Mouse (Mus musculus) forebrain, embryonic 15.5 days (tissue): ENCODE results near the gene Nwd1. TPM values are rescaled to one million over a fixed set of nuclear protein-coding genes. Genes with fewer than 3 reads are reported as not detected.

Source experiments
- ATAC-seq: fragments of 200-750 bp; cut with Nextera tagmentation; replicated peaks from 2 replicates; pipeline ENCODE4 v1.8.0; 2017; ENCODE audit warnings: mild to moderate bottlenecking, moderate TSS enrichment, moderate library complexity
- H3K27ac ChIP-seq: fragments of 300-500 bp; sonication (generic); replicated peaks from 2 replicates; pipeline ENCODE4 v1.5.1; 2015; ENCODE audit warnings: mild to moderate bottlenecking, inconsistent platforms
- H3K27me3 ChIP-seq: fragments of 300-500 bp; sonication (generic); 2 replicates; pipeline ENCODE4 v1.6.1; 2015; ENCODE audit warnings: inconsistent platforms
- H3K36me3 ChIP-seq: fragments of 300-500 bp; sonication (generic); 2 replicates; pipeline ENCODE4 v1.6.1; 2015; ENCODE audit warnings: mild to moderate bottlenecking, inconsistent platforms
- H3K4me1 ChIP-seq: fragments of 300-500 bp; sonication (generic); 2 replicates; pipeline ENCODE4 v1.6.1; 2015; ENCODE audit warnings: inconsistent platforms
- H3K4me2 ChIP-seq: fragments of 300-500 bp; sonication (generic); replicated peaks from 2 replicates; pipeline ENCODE4 v1.6.1; 2015; ENCODE audit warnings: mild to moderate bottlenecking, inconsistent platforms
- H3K4me3 ChIP-seq: fragments of 300-500 bp; sonication (generic); 2 replicates; pipeline ENCODE4 v1.5.1; 2015; ENCODE audit warnings: mild to moderate bottlenecking, inconsistent platforms
- H3K9ac ChIP-seq: fragments of 300-500 bp; sonication (generic); replicated peaks from 2 replicates; pipeline ENCODE4 v1.6.1; 2015; ENCODE audit warnings: mild to moderate bottlenecking, inconsistent platforms
- H3K9me3 ChIP-seq: fragments of 300-500 bp; sonication (generic); 2 replicates; pipeline ENCODE4 v1.6.1; 2016; ENCODE audit warnings: inconsistent platforms
- WGBS: fragments of 180-500 bp; shearing (Covaris S2); methylation state at CpG from one replicate; pipeline ENCODE4 v1.1.7; 2015; ENCODE audit warnings: mixed read lengths; 5-methylcytosine and 5-hydroxymethylcytosine counted together
- polyA plus RNA-seq: library from polyadenylated mRNA; unstranded; fragments of >200 nt; fragmentation: Nextera tagmentation; extraction: Ambion mirVana; gene quantifications from 2 replicates; pipeline ENCODE4 v1.2.1, GENCODE M21; 2015

Nwd1 gene
- 1.6 and 2.1 TPM in 2 replicates for polyA plus RNA-seq

DNA sequence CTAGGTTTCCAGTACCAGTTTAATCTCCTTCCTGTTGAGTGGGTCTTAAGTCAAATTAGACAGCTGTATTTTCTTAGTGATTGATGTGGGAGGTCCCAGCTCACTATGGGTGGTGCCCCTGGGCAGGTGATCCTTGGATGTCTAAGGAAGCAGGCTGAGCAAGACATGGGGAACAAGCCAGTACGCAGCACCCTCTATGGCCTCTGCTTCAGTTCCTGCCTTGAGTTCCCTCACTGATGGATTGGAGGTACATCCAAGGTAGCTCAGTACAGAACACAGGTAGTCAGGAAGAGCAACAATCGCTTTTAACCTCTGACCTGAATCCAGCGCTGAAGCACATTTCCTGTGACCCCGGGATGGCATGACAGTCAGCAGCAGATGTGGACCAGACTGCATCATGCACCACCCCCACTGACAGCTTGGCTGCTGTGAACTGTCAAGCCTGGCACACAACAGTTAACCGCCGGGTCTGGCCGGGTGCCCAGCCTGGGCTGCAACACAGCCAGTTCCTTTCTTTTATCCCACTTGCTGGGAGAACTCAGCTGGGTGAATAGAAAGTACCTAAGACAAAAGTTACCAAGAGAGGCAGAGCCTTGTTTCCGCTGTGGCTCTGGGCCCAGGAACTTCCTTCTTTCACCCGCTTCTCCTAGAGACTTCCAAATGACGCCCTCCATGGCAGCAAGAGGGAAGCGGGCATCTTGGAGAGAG, at the start of gene Nwd1:
Gene Nwd1, plus strand, starts transcription at position 652 of the 708 bp plus-strand sequence.
- peak within 1 kb of the TSS; percentile 18 for H3K4me2 ChIP-seq
- H3K4me3 ChIP-seq: 0 out of 2 replicates have a peak within 1 kb of the TSS, but pooled peaks have one; percentile 0
- ATAC-seq: peak; percentile 94
- H3K4me1 ChIP-seq: peaks cover 17% of the 10 kb centered on the region
- WGBS: 20% methylated on average over 11 of the region's 11 CpGs
- H3K9me3 ChIP-seq: no peaks in the 10 kb centered on the region
- no peaks in the 10 kb centered on the region for H3K36me3 ChIP-seq
- no peaks in the 10 kb centered on the region for H3K27me3 ChIP-seq
- H3K27ac ChIP-seq: peak within 1 kb of the TSS; percentile 87
- H3K9ac ChIP-seq: no peak within 1 kb of the TSS

DNA sequence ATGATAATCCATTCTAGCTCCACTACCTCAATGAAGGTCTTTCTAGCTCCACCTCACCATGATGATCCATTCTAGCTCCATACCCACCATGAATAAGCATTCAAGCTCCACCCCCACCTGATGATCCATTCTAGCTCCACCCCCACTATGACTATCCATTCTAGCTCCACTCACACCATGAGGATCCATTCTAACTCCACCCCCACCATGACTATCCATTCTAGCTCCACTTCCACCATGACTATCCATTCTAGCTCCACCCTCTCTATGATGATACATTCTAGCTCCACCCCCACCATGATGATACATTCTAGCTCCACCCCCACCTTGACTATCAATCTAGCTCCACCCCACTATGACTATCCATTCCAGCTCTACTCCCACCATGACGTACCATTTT, 3.6 kb upstream of the Nwd1 start:
- Histone ChIP-seq H3K27me3 (no peaks in the 10 kb centered on the region), H3K36me3 (no peaks in the 10 kb centered on the region), H3K9ac (no peak overlapping the region), H3K27ac (no peak overlapping the region), H3K4me3 (no peak overlapping the region), H3K9me3 (no peaks in the 10 kb centered on the region), H3K4me1 (peaks cover 17% of the 10 kb centered on the region), H3K4me2 (no peak overlapping the region)
- WGBS: 93% methylated on average over 1 of the region's 1 CpGs
- no peak for ATAC-seq

DNA sequence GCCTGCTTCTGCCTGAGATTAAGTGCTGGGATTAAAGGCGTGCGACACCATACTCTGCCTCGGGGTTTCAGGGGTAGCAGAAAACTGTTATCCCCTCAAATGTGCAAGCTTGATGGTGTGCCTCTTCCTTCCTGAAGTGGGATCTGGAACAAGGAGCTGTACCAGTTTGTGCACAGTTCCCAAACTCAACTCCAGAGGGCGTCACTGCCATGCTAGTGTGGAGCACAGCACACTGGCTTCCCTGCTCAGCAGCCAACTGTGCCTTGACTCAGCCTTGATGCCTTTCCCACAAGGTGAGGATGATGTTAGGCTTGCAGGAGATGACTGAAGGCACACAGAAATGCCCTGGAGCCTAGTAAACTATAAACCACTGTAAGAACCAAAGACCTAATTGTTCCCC, 1.9 kb upstream of the Nwd1 start:
- no peaks in the 10 kb centered on the region for H3K9me3 ChIP-seq
- H3K27me3 ChIP-seq: no peaks in the 10 kb centered on the region
- H3K27ac ChIP-seq: no peak overlapping the region
- H3K4me1 ChIP-seq: peaks cover 17% of the 10 kb centered on the region
- 67% methylated on average over 4 of the region's 4 CpGs for WGBS
- no peaks in the 10 kb centered on the region for H3K36me3 ChIP-seq
- H3K9ac ChIP-seq: no peak overlapping the region
- H3K4me2 ChIP-seq: no peak overlapping the region
- no peak overlapping the region for H3K4me3 ChIP-seq
- ATAC-seq: no peak

DNA sequence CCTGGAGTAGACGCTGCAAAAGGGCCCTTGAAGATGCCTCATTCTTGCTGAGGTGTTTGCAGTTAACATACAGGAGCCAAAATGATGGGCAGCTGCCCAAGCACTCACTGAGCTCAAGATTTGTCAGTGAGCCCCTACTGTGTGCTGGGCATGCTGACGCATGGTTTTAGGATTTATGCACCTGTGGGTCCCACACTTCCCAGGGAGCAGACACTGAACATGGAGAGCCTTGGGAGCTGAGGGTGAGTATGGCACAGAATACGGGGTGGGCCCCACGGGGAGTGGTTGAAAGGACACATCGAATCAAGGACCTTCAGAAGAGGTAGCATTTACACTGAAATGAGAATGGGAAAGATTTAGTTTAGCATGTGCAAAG, 245 bp downstream of the Nwd1 start:
- Histone ChIP-seq H3K36me3 (no peaks in the 10 kb centered on the region), H3K9me3 (no peaks in the 10 kb centered on the region), H3K27ac (peak overlapping the region; percentile 87), H3K9ac (no peak overlapping the region), H3K4me2 (peak overlapping the region; percentile 18), H3K4me3 (0 out of 2 replicates have a peak overlapping the region, but pooled peaks have one; percentile 0), H3K4me1 (peaks cover 17% of the 10 kb centered on the region), H3K27me3 (no peaks in the 10 kb centered on the region)
- 40% methylated on average over 5 of the region's 5 CpGs for WGBS
- ATAC-seq: peak; percentile 58

DNA sequence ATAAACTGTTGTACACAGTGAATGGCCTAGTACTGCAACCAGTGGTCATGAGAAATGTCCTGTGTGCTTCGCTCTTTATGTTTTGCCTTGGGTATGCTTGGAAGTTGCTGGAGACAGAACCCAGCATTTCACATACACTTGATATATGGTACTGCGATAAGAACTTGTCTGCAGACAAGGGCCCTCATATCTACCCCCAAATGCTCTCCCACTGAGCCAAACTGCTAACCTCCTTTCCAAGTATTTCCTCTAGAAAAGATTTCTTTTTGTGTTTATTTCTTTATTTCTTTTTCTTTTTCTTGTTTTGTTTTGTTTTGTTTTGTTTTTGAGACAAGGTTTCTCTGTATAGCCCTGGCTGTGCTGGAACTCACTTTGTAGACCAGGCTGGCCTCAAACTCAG, 4.2 kb downstream of the Nwd1 start:
- Histone ChIP-seq H3K4me3 (no peak overlapping the region), H3K4me1 (peaks cover 29% of the 10 kb centered on the region), H3K27me3 (no peaks in the 10 kb centered on the region), H3K27ac (no peak overlapping the region), H3K36me3 (no peaks in the 10 kb centered on the region), H3K4me2 (no peak overlapping the region), H3K9me3 (no peaks in the 10 kb centered on the region), H3K9ac (no peak overlapping the region)
- 97% methylated on average over 2 of the region's 2 CpGs for WGBS
- no peak for ATAC-seq

DNA sequence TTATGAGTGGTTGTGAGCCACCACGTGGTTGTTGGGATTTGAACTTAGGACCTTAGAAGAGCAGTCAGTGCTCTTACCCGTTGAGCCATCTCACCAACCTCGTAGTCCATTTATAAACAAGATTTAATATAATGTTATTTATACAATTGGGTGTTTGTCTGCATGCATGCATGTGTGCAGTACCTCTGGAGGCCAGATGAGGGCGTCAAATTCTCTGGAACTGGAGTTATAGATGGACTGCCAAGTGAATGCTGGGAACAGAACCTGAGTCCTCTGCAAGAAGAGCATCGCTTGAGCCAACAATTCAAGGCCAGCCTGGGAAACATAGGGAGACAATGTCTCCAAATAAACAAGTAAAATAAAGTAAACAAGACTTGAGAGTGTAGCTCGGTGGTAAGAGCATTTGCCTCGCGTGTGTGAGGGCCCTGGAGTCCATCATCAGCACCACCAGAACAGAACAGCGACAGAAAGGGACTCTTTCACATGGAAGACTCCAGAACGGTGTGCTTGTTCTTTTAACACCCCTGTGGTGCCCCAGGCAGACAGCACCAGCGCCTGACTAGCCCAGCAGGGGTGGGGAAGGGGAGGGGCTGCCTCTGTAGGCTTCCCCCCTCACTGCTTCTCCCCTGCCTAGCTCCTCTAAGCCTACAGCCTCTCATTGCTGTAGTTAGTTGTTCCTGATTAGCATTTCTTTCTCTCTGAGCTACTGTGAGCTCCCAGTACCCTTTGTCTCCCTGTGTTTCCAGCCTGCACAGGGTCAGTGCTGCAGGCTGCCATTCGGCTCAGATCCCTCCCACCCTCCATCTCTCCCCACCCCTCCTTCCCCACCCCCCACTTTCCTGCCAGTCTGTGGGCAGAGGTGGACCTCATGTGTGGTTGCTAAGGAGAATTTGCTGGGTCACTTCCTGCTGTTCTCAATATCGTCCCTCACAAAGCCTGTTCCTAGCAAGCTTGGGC, 8.3 kb downstream of the Nwd1 start:
- peak; percentile 97 for ATAC-seq
- WGBS: 21% methylated on average over 13 of the region's 13 CpGs
- no peak overlapping the region; the same call in 1 of the 2 replicates for H3K9ac ChIP-seq
- H3K36me3 ChIP-seq: no peaks in the 10 kb centered on the region
- H3K4me1 ChIP-seq: peaks cover 13% of the 10 kb centered on the region
- no peak overlapping the region for H3K4me2 ChIP-seq
- H3K4me3 ChIP-seq: no peak overlapping the region
- peak overlapping the region; percentile 81 for H3K27ac ChIP-seq
- no peaks in the 10 kb centered on the region for H3K27me3 ChIP-seq
- no peaks in the 10 kb centered on the region for H3K9me3 ChIP-seq

DNA sequence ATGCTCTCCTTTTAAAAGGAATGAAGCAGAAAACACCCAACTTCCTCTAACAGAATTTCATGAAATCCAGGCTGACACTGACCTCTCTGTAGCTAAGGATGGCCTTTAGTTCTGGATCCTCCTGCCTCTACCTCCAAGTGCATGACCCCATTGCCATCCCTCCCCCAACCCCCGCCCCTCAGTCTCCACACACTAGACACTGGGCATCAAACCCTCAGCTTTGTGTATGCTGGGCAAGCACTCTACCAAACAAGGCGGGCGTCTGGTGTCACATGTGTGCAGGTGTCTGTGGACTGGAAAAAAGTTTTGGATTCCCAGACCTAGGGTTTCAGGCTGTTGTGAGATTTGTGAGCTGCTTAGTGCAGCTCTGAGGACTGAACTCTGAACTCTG, 9.0 kb downstream of the Nwd1 start:
- Histone ChIP-seq H3K9me3 (no peaks in the 10 kb centered on the region), H3K4me1 (peaks cover 13% of the 10 kb centered on the region), H3K4me2 (no peak overlapping the region), H3K27ac (peak overlapping the region; percentile 81), H3K9ac (no peak overlapping the region), H3K36me3 (no peaks in the 10 kb centered on the region), H3K4me3 (no peak overlapping the region), H3K27me3 (no peaks in the 10 kb centered on the region)
- peak; percentile 73 for ATAC-seq
- 35% methylated on average over 3 of the region's 3 CpGs for WGBS

DNA sequence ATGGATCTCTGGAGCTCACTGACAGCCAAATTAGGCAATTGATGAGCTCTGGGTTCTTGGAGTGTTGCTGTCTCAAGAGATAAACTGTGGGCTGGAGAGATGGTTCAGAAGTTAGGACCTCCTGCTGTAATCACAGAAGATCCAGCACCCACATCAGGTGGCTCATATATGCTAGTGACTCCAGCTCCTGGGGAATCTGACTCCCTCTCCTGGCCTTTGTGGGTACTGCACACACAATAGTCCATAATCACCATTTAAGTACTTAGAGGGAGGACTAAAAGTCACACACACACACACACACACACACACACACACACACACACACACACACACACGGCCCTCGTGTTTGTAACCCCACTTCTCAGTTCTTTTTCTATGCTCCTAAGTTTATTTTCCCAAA, 13.5 kb downstream of the Nwd1 start:
- H3K27me3 ChIP-seq: no peaks in the 10 kb centered on the region
- H3K4me3 ChIP-seq: no peak overlapping the region
- no peak for ATAC-seq
- no peaks in the 10 kb centered on the region for H3K9me3 ChIP-seq
- 100% methylated on average over 2 of the region's 2 CpGs for whole genome bisulfite sequencing
- no peak overlapping the region for H3K9ac ChIP-seq
- H3K36me3 ChIP-seq: no peaks in the 10 kb centered on the region
- no peak overlapping the region for H3K27ac ChIP-seq
- H3K4me2 ChIP-seq: no peak overlapping the region
- peaks cover 7% of the 10 kb centered on the region for H3K4me1 ChIP-seq

DNA sequence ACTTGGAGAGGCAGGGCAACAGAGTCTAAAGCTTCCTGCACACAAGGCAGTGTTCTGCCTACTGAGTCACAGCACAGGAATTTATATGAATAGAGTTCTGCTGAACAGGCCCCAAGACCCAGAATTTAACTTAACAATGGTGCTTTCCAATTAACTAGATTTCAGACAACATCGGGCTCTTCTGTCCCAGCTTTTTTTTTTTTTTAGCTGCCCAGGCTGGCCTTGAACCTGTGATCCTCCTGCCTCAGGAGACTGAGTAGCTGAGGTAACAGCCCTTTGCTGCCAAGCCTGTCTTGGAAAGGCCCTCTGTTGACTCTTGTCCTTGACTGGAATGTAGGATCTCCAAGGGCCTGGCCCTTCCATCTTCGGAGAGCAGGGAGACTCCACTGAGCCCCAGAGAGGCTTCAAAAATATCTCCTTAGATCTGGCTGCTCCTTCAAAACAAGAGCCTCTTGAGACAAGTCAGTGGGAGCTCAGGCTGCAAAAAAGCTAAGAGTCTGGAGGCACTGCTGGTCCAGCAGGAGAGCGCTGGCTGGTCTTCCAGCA, 17.7 kb downstream of the Nwd1 start:
- Histone ChIP-seq H3K27ac (no peak overlapping the region), H3K9ac (no peak overlapping the region), H3K27me3 (no peaks in the 10 kb centered on the region), H3K9me3 (no peaks in the 10 kb centered on the region), H3K4me1 (no peaks in the 10 kb centered on the region), H3K4me3 (no peak overlapping the region), H3K4me2 (no peak overlapping the region), H3K36me3 (no peaks in the 10 kb centered on the region)
- 74% methylated on average over 3 of the region's 3 CpGs for WGBS
- ATAC-seq: no peak

DNA sequence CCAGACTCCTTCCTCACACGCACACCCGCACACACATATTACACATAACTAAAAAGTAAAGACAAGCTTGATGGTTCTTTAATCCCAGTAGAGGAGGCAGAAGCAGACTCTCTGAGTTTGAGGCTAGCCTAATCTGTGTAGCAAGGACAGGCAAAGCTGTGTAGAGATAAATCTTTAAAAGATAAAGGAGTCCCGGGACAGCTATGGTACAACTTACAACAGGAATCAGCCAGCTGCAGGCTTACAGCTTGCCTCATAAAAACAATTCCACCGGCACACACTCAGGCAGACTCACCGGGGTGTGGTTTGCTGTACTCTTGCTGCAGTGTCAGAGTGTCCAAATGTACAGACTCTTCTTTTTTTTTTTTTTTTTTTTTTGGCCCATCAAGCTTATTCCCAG, 18.2 kb downstream of the Nwd1 start:
- no peak for ATAC-seq
- WGBS: 83% methylated on average over 5 of the region's 5 CpGs

DNA sequence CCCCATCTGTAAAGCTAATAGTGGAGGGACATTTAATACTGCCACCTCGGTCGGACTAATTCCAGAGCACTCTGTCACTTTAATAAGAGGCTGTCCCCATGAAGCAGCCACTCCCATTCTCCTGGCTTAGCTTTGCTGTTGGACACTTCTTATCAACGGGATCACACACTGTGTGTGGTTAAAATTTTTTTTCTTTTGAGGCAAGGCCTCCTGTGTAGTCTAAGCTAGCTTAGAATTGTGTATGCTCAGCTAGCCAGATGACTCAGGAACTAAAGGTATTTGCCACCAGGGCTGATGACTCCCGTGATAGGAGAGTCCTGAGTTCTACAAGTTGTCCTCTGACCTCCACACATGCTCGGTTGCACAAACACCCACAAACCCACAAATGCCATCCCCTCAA, 18.9 kb downstream of the Nwd1 start:
- H3K36me3 ChIP-seq: no peaks in the 10 kb centered on the region
- no peak overlapping the region for H3K4me2 ChIP-seq
- no peak overlapping the region for H3K4me3 ChIP-seq
- no peaks in the 10 kb centered on the region for H3K9me3 ChIP-seq
- no peak for ATAC-seq
- 69% methylated on average over 5 of the region's 5 CpGs for WGBS
- H3K27me3 ChIP-seq: no peaks in the 10 kb centered on the region
- no peaks in the 10 kb centered on the region for H3K4me1 ChIP-seq
- H3K9ac ChIP-seq: no peak overlapping the region
- H3K27ac ChIP-seq: no peak overlapping the region

More for the DNA sequence above, 18.2 kb downstream of the Nwd1 start:
- Histone ChIP-seq H3K27me3 (no peaks in the 10 kb centered on the region), H3K9me3 (no peaks in the 10 kb centered on the region), H3K27ac (no peak overlapping the region), H3K9ac (no peak overlapping the region), H3K4me3 (no peak overlapping the region), H3K36me3 (no peaks in the 10 kb centered on the region), H3K4me1 (no peaks in the 10 kb centered on the region), H3K4me2 (no peak overlapping the region)

DNA sequence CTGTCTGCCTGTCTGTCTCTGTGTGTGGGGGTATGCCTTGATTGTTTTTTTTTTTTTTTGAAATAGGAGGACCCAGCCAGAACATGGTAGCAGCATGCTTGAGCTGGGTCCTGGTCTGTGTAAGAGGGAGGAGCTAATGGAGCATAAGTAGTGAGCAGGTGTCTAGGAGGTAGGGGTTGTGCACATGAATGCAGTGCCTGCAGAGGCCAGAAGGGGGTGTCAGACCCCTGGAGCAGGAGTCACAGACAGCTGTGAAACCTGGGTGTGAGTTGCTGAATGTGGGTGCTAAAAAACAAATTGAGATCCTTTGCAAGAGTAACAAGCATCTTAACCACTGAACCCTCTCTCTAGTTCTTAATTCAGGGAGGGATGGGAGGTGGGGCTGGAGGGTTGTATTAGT, 22.4 kb downstream of the Nwd1 start:
- no peak overlapping the region for H3K27ac ChIP-seq
- H3K4me1 ChIP-seq: no peaks in the 10 kb centered on the region
- ATAC-seq: no peak
- H3K9me3 ChIP-seq: no peaks in the 10 kb centered on the region
- H3K4me2 ChIP-seq: no peak overlapping the region
- no peak overlapping the region for H3K4me3 ChIP-seq
- no peaks in the 10 kb centered on the region for H3K36me3 ChIP-seq
- no peaks in the 10 kb centered on the region for H3K27me3 ChIP-seq
- no peak overlapping the region for H3K9ac ChIP-seq
